Mouse (Mus musculus): ENCODE data around the gene P2ry14.
"Not testable (repeated sequence)": the region's sequence is repeated elsewhere in the genome, so short reads cannot be mapped to it uniquely, and the experiment has no call there.

The P2ry14 gene

DNA sequence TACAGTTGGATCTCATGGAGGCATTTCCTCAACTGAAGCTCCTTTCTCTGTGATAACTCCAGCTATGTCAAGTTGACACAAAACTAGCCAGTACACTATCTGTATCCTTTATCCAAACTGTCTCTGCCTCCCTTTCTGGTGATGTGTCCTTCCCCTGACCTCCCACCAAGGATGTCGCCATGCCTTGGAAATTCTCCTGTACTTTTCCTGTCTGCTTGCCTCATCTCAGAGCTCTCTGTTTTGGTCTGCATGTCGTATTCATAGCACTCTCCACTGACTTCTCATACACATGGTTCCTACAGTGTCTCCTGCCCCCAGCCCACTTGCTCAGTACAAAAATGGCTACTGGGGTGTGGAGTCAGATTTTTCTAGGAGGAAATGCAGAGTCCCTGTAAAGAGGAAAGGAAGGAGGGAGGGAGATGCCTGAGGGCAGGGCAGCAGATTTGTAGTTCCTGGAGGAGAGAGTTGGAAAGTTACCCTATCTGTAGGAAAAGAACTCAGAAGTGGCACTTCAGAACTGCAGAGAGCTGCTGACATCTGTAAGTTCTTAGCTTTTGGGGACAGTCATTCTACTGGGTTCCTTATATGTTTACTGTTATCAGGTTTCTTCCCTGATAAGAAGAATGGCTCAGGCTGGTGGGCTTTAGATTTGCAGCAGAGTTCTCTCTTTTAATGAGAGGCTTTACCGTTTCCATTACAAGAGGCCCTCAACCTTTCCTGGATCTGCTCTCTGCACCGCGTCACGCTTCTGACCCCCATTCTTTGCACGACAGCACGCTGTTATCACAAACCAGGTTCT, 11.7 kb downstream of the P2ry14 start:
- DNase-seq (ENCODE audit: low spot score), result no peak

DNA sequence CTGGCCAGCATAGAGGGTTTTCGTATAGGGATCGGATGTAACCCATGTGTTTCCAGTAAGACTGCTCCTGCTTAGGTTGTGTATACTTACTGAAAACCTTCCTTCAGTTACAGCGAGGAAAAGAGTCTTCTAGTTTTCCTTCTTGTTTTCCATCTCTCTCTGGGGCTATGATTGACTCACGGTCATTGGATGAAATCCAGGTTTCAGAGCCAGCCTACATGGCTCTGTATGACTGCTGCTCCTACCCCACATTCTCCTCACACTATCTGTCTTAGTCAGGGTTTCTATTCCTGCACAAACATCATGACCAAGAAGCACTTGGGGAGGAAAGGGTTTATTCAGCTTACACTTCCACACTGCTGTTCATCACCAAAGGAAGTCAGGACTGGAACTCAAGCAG, 12.5 kb downstream of the P2ry14 start:
- DNase-seq (ENCODE audit: low spot score), result not testable (repeated sequence)

DNA sequence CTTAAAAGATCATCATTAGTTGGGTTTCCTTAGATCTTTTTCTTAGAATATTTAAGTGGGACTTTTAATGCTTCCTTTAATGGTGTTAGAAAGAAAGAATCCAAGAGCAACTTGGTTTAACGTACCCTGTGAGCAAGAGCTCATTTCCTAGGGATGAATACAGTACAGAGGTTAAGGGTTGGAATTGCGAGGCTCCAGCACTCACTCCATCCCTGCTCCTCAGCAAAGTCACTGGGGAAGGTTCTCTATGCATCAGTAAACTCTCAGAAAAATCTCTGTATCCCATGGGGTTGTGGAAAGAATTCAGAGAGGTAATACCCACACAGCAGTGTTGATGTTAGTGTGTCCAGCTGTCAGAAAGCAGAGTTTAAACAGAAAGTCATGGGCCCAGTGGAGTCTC, 13.3 kb downstream of the P2ry14 start:
- no peak for DNase-seq (ENCODE audit: low spot score)

GRCm38 (mm10) chr3:59139651-59140051, 13.8 kb downstream of the P2ry14 start:
- no peak for DNase-seq (ENCODE audit: low spot score)

DNA sequence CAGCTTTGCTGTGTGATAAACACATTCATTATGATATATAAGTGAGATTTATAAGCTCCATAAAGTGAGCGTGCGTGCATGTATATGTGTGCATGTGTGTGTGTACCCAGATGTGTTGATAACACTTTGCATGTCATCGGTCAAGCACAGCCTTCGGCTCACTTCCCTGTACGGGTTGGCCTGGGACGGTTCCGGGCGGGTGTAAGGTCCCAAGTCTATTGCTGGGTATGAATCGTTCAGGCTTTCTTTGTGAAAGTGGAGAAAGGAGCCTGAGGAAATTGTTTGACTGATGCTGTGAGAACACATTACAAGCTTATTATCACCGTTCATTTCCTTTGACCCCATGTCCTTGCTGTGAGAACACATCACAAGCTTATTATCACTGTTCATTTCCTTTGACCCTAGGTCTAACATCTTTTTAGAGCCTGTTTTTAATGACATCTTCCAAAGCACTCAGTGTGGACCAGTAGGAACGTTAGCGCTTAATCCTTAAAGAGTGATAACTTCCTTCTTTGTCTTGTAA, 14.4 kb downstream of the P2ry14 start:
- no peak for DNase-seq (ENCODE audit: low spot score)

DNA sequence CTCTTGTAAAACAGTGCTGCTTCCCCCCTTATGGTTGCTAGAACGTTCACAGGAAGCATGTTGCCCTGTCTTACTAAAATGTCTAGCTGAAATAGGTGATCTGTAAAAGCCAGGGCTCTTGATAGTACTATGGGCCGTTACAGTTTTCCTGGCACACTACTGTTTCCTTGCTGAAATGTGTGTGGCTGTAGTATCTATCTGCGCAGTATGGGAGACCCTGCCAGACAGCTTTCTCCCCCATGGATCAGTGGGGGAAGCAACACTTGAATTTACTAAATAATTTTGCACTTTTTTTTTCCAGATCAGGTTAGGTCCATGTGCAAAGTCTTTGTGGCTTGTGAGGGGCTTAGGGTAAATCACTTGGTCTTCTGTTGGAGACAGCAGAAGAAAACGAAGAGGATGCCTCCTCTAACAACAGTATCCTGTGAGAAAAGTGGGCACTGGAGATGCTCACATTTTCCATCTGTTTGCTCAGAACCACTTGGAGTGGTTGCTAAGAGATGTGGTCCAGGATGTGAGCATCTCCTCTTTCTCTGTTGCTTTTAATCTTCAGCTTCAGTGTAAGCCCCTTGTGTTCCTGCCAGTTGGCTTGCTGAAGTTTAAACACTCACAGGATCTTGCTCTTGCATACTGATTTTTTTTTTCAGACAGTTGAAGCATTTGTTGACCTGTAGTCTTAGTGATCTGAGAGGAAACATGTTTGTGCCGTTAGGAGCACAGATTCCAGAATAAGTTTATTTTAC, 17.3 kb downstream of the P2ry14 start:
- DNase-seq (ENCODE audit: low spot score), result no peak

- no peak for DNase-seq (ENCODE audit: low spot score)
Observed at GRCm38 (mm10) chr3:59133189-59133588, 20.2 kb downstream of the P2ry14 start.

DNA sequence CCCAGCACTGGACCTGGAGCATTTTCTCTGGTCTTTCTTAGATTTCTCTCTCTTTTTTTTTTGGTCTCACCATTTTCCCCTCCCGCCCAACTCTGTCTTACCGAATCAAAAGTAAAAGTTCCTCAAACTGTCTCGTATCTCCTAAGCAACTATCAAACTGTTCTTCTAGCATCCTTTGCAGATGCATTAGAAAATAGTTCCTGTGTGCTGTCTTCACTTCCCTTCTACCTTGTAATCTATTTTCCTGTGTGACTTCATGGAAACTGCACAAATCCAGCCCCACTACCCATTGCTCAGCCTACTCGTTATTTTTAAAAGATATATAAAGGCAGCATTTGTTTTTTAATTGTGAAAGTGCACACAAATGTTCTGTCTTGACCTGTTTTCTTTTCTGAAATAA, 21.5 kb downstream of the P2ry14 start:
- DNase-seq (ENCODE audit: low spot score), result no peak

- no peak for DNase-seq (ENCODE audit: low spot score)
Observed at GRCm38 (mm10) chr3:59131081-59131480, 22.3 kb downstream of the P2ry14 start.

DNA sequence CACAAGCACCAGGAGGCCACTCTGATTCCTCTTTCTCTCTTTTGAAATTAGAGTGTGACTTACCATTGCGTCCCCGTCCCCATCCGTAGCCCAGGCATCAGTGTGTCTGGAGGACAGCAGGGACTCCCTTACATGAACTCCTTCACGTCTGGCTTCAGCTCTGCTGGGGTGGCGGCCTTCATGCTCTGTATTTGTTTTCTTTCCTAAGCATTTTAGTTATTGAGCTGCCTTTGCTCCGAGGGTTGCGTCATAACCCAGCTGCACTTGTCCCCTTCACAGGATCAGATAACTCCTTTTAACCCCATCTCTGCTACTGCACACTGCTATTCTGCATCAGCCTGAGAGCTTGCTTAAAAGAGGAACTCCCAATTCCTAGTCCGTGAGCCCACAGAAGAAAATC, 23.0 kb downstream of the P2ry14 start:
- DNase-seq (ENCODE audit: low spot score), result no peak

- DNase-seq (ENCODE audit: low spot score), result no peak
Observed at GRCm38 (mm10) chr3:59129547-59129946, 23.9 kb downstream of the P2ry14 start.

- DNase-seq (ENCODE audit: low spot score), result no peak
Observed at GRCm38 (mm10) chr3:59128681-59129080, 24.7 kb downstream of the P2ry14 start.

DNA sequence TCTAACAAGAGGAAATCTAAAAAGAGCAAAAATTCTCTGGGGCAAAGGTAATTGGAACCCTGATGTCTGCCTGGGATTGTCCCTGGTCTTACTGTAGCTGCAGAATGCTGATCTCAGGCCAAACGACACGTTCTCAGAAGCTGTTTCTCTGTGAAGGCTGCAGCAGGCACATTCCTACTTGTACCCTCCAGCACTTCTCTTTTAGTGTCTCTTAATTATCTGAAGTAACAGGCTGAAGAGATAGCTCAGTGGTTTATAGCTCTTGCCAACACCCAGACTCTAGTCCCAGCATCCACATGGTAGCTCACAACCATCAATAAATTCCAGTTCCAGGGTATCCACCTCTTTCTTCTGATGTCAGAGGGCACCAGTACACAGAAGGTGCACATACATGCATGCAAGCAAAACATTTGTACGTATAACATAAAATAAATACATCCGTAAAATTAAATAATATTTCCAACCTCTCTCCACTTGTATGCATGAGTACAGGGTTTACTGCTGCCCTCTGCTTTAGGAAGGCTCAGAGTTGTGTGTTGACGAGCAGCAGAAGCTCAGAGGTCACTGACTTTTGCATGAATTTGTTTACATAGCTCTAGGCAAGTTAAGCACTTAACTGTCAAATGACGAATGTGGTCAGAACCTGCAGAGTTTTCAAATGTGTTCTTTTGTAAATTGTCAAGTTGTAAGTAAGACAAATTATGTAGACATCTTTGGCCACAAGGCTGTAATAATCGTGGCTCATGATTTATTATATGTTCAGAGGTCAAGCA, 27.4 kb downstream of the P2ry14 start:
- DNase-seq (ENCODE audit: low spot score), result no peak

DNA sequence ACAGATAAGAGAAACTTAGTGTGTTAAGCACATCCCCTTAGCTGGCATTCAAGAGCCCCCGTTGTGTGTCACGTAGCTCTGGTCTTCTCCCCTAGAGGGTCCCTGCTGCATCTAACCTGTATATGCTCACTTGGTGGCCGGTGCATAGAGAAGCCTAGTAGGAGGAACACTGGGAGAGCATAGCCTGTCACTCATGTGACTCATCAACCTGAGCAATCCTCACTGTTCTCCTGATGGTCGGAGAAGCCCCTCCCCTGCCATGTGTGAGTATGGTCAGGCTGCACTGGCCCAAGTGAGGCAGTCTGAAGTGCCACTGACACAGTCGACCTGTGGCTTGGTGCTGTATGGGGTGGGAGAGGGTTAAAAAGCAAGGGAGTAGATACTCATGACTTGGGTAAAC, 28.4 kb downstream of the P2ry14 start:
- DNase-seq (ENCODE audit: low spot score), result no peak

- DNase-seq (ENCODE audit: low spot score), result no peak
Observed at GRCm38 (mm10) chr3:59121780-59122449, 31.5 kb downstream of the P2ry14 start.

DNA sequence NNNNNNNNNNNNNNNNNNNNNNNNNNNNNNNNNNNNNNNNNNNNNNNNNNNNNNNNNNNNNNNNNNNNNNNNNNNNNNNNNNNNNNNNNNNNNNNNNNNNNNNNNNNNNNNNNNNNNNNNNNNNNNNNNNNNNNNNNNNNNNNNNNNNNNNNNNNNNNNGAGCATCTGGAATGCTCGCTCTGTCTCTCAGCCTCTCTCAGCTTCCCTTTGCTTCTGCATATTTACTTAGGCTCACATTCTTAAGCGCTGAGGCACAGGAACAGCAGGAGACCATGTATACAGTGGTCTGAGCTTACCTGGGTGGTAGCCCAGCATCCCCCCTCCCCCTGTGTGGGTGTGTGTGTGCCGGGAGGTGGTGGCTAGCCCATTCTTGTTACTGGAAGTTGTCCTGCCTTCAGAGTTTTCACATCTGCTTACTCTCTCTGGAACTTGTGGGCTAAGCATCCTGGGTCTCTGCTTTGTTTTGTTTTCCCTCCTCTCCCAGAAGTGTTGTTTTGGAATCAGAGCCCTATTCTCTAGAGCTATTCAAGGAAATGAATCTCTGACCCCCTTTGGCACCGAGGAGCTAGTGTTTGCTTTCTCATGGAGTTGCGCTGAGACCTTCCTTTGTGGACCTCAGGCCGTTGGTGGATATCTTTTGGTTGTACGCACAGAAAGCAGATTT, 32.2 kb downstream of the P2ry14 start:
- no peak for DNase-seq (ENCODE audit: low spot score)

- DNase-seq (ENCODE audit: low spot score), result no peak
Observed at GRCm38 (mm10) chr3:59113973-59114517, 39.4 kb downstream of the P2ry14 start.

DNA sequence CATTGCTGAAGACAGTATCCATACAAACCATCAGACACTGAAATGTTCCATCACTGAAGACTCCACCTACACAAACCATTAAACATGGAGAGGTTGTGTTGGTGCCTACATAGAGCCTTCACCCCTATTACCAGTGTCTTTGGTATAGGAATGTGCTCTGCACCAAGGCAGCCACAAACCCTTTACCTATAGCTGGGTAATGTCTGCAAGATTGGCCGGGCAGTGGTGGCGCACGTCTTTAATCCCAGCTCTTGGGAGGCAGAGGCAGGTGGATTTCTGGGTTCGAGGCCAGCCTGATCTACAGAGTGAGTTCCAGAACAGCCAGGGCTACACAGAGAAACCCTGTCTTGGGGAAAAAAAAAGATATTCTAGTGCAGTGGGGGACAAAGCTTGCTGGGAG, 40.1 kb downstream of the P2ry14 start:
- not testable (repeated sequence) for DNase-seq (ENCODE audit: low spot score)

GRCm38 (mm10) chr3:59111944-59112343, 41.5 kb downstream of the P2ry14 start:
- no peak for DNase-seq (ENCODE audit: low spot score)

DNA sequence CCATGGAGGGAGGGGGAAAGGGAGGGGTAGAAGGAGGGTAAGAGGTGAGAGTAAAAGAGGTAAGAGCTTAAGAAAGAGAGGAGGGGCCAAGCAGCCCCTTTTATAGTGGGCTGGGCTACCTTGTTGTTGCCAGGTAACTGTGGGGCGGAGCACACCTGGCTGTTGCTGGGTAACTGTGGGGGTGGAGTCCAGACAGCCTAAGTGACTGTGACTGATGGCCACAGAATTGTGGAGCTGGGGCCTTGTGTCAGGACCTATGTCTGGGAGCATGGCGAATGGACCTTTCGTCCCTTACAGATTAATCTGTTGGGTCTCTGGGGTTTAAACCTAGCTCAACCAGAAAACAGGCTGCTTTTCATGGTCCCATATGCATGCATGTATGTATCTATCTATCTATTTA, 43.6 kb downstream of the P2ry14 start:
- DNase-seq (ENCODE audit: low spot score), result not testable (repeated sequence)

- no peak for DNase-seq (ENCODE audit: low spot score)
Observed at GRCm38 (mm10) chr3:59107439-59107838, 46.0 kb downstream of the P2ry14 start.

Data from urinary bladder, postnatal 10 days (tissue).